Mouse (Mus musculus) MEL (cell line): ENCODE measurements around the gene Spg11.

ENCODE experiments used
- CTCF ChIP-seq, 3 experiments: IDR thresholded peaks in 2 of 3; conservative IDR thresholded peaks in 1 of 3; 2 replicates each; pipeline ENCODE4 v1.5.1; 2011 to 2012; ENCODE audit warnings: low read length in 3 of 3, low read depth in 2 of 3, mild to moderate bottlenecking in 2 of 3, improper control_type of control experiment in 1 of 3, inconsistent platforms in 1 of 3, mixed read lengths in 1 of 3, moderate library complexity in 1 of 3; ENCODE audit not compliant: control insufficient read depth in 1 of 3, insufficient read depth in 1 of 3, poor library complexity in 1 of 3, severe bottlenecking in 1 of 3
- JUND ChIP-seq: IDR thresholded peaks from 2 replicates; pipeline ENCODE4 v1.6.1; 2011; ENCODE audit warnings: low read depth, mild to moderate bottlenecking, improper control_type of control experiment, low read length
- MAFK ChIP-seq: IDR thresholded peaks from 2 replicates; pipeline ENCODE4 v1.6.1; 2011; ENCODE audit warnings: low read depth, mild to moderate bottlenecking, low read length, improper control_type of control experiment, borderline replicate concordance
- POLR2A ChIP-seq, 2 experiments: IDR thresholded peaks; 2 replicates each; pipeline ENCODE4 v1.6.1; 2011 to 2012; ENCODE audit warnings: low read length in 2 of 2, mild to moderate bottlenecking in 2 of 2, control low read depth in 1 of 2, improper control_type of control experiment in 1 of 2, low read depth in 1 of 2, moderate library complexity in 1 of 2; ENCODE audit not compliant: control insufficient read depth in 1 of 2, insufficient read depth in 1 of 2, poor library complexity in 1 of 2
- RCOR1 ChIP-seq: IDR thresholded peaks from 2 replicates; pipeline ENCODE4 v1.6.1; 2012; ENCODE audit warnings: low read depth, mild to moderate bottlenecking, inconsistent platforms, low read length, improper control_type of control experiment

- TF ChIP-seq POLR2A (IDR thresholded peaks at IDR 0.05; ENCODE audit: control insufficient read depth in 1 of 2, insufficient read depth in 1 of 2, low read depth in 1 of 2, low read length in 2 of 2, poor library complexity in 1 of 2) (no peak), JUND (no peak), CTCF (IDR thresholded peaks at IDR 0.05 in 2 of 3, conservative IDR thresholded peaks at IDR 0.05 in 1 of 3; ENCODE audit: control insufficient read depth in 1 of 3, insufficient read depth in 1 of 3, low read depth in 2 of 3, low read length in 3 of 3, poor library complexity in 1 of 3, severe bottlenecking in 1 of 3) (no peak), RCOR1 (no peak), MAFK (no peak)
Measured at GRCm38 (mm10) chr2:122149316-122149715, 31.1 kb upstream of the Spg11 start.
